Mouse (Mus musculus): ENCODE results near the gene Trim30b. TPM values are rescaled to one million over a fixed set of nuclear protein-coding genes. Genes with fewer than 3 reads are reported as not detected.
"Not testable (repeated sequence)": the region's sequence is repeated elsewhere in the genome, so short reads cannot be mapped to it uniquely, and the experiment has no call there.

Gene Trim30b
- total and polyA plus RNA-seq, 2 experiments from 2014 or later: 0.18 TPM; not detected in 1

DNA sequence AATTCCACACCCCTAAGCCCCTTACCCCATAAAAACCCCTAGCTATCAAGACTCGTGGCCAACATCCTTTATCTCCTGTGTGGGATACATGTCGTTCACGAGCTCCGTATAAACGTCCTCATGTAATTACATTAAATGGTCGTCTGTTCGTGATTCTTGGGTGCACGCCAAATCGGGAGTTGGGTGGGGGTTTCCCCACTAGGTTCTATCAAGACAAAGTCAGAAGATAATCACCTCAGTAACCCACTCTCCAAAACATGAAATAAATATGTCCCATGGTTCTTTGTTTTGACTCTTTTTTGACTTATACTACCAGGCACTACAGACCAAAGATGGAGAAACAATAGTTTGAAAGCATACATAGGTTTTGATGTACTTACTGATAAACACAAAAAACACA lies 47.7 kb downstream of the Trim30b start:
- ATAC-seq (ENCODE audit: insufficient read depth, low read depth) (no peak), DNase-seq (ENCODE audit: low spot score) (no peak)
- H3K9ac ChIP-seq (replicated peaks; ENCODE audit: low read depth, low read length): no peak overlapping the region
- H3K27me3 ChIP-seq (ENCODE audit: control insufficient read depth, insufficient read depth, low read length): no peaks in the 10 kb centered on the region
- TF ChIP-seq EP300 (IDR thresholded peaks at IDR 0.05; ENCODE audit: low read depth) (no peak), CTCF (IDR thresholded peaks at IDR 0.05; ENCODE audit: low read depth) (no peak)
- H3K9me3 ChIP-seq (replicated peaks; ENCODE audit: control insufficient read depth, low read length): no peaks in the 10 kb centered on the region
- no peaks in the 10 kb centered on the region for H3K36me3 ChIP-seq (replicated peaks; ENCODE audit: control insufficient read depth, insufficient read depth, low read length)
- no peak overlapping the region for H3K4me2 ChIP-seq (ENCODE audit: low read depth, low read length)
- no peaks in the 10 kb centered on the region for H3K4me1 ChIP-seq (ENCODE audit: control insufficient read depth, insufficient read depth)
- H3K4me3 ChIP-seq (ENCODE audit: low read depth, low read length): no peak overlapping the region
- no peak overlapping the region for H3K27ac ChIP-seq (ENCODE audit: low read depth)
- WGBS: 61% methylated on average over 9 of the region's 9 CpGs

DNA sequence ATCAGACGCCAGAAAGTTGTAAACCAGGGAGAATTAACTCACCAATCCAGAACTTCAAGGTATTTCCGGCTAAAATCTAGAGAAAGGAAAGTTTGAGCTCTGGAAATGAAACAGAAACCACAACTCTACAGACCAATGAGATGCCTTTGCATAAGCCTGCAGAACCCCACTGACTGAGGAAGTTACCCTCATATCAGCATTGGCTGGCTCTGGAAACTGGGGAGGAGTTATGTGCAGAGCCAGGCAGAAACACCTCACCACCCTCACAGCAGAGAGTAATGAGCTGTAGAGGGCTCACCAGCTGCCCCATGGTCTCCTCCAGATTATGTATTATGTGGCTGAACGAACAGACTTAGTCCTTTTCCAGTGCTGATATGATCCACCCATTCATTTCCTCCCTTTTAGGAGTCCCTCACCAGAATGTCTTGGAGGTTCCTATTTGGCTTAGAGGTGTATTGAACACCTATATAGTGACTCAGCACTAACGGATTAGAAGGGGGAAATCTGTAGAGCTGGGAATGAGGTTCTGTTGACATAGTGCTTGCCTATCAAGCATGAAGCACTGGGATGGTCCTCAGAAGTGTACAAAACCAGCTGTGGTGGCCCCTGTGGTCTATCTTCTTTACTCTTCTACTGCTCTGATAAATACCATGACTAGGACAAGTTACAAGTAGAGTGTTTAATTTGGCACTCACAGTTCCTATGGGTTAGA lies 54.2 kb downstream of the Trim30b start, which contains the start of gene Trim12a:
Gene Trim12a, minus strand, starts transcription at position 98 of the 712 bp plus-strand sequence.
- peak within 1 kb of the TSS; percentile 87 for H3K27ac ChIP-seq (ENCODE audit: low read depth)

DNA sequence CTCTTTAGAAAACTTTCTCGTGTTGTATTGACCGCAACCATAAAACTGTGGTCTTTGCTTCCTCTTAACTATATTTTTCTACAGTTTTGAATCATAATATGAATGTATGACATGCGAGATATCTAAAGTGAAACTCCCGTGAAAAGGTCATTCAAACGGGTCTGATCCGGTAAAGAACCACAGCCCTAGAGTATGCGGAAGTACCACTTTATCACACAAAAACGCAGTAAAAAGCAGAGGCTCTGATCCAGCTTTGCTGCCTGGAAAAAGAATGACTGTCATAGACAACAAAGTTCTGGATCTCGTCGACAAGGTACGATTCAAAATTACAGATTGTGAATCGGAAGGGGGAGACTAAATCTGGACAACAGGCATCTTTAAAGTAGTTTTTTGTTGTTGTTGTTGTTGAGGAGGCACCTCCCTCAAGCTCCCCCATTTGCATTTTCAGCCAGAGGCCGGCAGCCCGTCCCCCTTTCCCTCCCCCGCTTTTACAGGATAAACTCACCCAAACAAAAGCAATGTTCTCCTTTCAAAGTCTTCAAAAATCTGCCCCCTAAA lies 54.8 kb downstream of the Trim30b start:
- Histone ChIP-seq H3K9ac (replicated peaks; ENCODE audit: low read depth, low read length) (peak overlapping the region; percentile 54), H3K27me3 (ENCODE audit: control insufficient read depth, insufficient read depth, low read length) (no peaks in the 10 kb centered on the region), H3K4me1 (ENCODE audit: control insufficient read depth, insufficient read depth) (no peaks in the 10 kb centered on the region), H3K4me3 (ENCODE audit: low read depth, low read length) (peak overlapping the region; percentile 67), H3K36me3 (replicated peaks; ENCODE audit: control insufficient read depth, insufficient read depth, low read length) (no peaks in the 10 kb centered on the region), H3K9me3 (replicated peaks; ENCODE audit: control insufficient read depth, low read length) (no peaks in the 10 kb centered on the region), H3K27ac (ENCODE audit: low read depth) (peak overlapping the region; percentile 87), H3K4me2 (ENCODE audit: low read depth, low read length) (peak overlapping the region; percentile 60)
- peak; percentile 64; the same call in 1 of the 2 replicates for ATAC-seq (ENCODE audit: insufficient read depth, low read depth)
- no peak for TF ChIP-seq CTCF (IDR thresholded peaks at IDR 0.05; ENCODE audit: low read depth)
- no peak for TF ChIP-seq EP300 (IDR thresholded peaks at IDR 0.05; ENCODE audit: low read depth)
- DNase-seq (ENCODE audit: low spot score): peak; percentile 40
- WGBS: 4% methylated on average over 15 of the region's 15 CpGs

More for the DNA sequence above, 54.2 kb downstream of the Trim30b start, which contains the start of gene Trim12a:
- H3K4me1 ChIP-seq (ENCODE audit: control insufficient read depth, insufficient read depth); DNase-seq (ENCODE audit: low spot score); H3K9me3 ChIP-seq (replicated peaks; ENCODE audit: control insufficient read depth, low read length); H3K27me3 ChIP-seq (ENCODE audit: control insufficient read depth, insufficient read depth, low read length); H3K36me3 ChIP-seq (replicated peaks; ENCODE audit: control insufficient read depth, insufficient read depth, low read length): not testable (repeated sequence)
- Histone ChIP-seq H3K4me3 (ENCODE audit: low read depth, low read length) (peak within 1 kb of the TSS; percentile 67), H3K9ac (replicated peaks; ENCODE audit: low read depth, low read length) (peak within 1 kb of the TSS; percentile 54), H3K4me2 (ENCODE audit: low read depth, low read length) (peak within 1 kb of the TSS; percentile 60)
- peak; percentile 98 for ATAC-seq (ENCODE audit: insufficient read depth, low read depth)
- 11% methylated on average over 4 of the region's 4 CpGs for WGBS

Other genes with a start within 250 kb of the Trim30b start
- gene Ubqln5, start 240.1 kb downstream of the Trim30b start, total RNA-seq (2014; rRNA removed; ENCODE audit: low replicate concordance): not detected in 2 replicates
- gene Ubqln5, start 240.1 kb downstream of the Trim30b start, polyA plus RNA-seq (2015; fragmentation: Nextera tagmentation; extraction: Ambion mirVana): not detected in 2 replicates
- gene Olfr643, start 232.5 kb downstream of the Trim30b start, total RNA-seq (2014; rRNA removed; ENCODE audit: low replicate concordance): not detected in 2 replicates
- not detected in 2 replicates for gene Olfr643, start 232.5 kb downstream of the Trim30b start, polyA plus RNA-seq (2015; fragmentation: Nextera tagmentation; extraction: Ambion mirVana)
- gene Ubqln3, start 226.6 kb downstream of the Trim30b start, total RNA-seq (2014; rRNA removed; ENCODE audit: low replicate concordance): not detected in 2 replicates
- not detected in 2 replicates for gene Ubqln3, start 226.6 kb downstream of the Trim30b start, polyA plus RNA-seq (2015; fragmentation: Nextera tagmentation; extraction: Ambion mirVana)
- gene Ubqlnl, start 219.3 kb downstream of the Trim30b start, total RNA-seq (2014; rRNA removed; ENCODE audit: low replicate concordance): not detected in 2 replicates
- gene Ubqlnl, start 219.3 kb downstream of the Trim30b start, polyA plus RNA-seq (2015; fragmentation: Nextera tagmentation; extraction: Ambion mirVana): not detected in 2 replicates
- not detected in 2 replicates for gene Olfm5, start 205.1 kb downstream of the Trim30b start, total RNA-seq (2014; rRNA removed; ENCODE audit: low replicate concordance)
- not detected in 2 replicates for gene Olfm5, start 205.1 kb downstream of the Trim30b start, polyA plus RNA-seq (2015; fragmentation: Nextera tagmentation; extraction: Ambion mirVana)
- not detected in 2 replicates for gene Olfr648, start 186.5 kb downstream of the Trim30b start, total RNA-seq (2014; rRNA removed; ENCODE audit: low replicate concordance)
- 0.07 and 0.08 TPM in 2 replicates for gene Olfr648, start 186.5 kb downstream of the Trim30b start, polyA plus RNA-seq (2015; fragmentation: Nextera tagmentation; extraction: Ambion mirVana)
- not detected in 2 replicates for gene Olfr649, start 173.9 kb downstream of the Trim30b start, total RNA-seq (2014; rRNA removed; ENCODE audit: low replicate concordance)
- not detected in 2 replicates for gene Olfr649, start 173.9 kb downstream of the Trim30b start, polyA plus RNA-seq (2015; fragmentation: Nextera tagmentation; extraction: Ambion mirVana)
- 2.9 and 7.3 TPM in 2 replicates for gene Trim6, start 151.1 kb downstream of the Trim30b start, total RNA-seq (2014; rRNA removed; ENCODE audit: low replicate concordance)
- 0.73 and 1.4 TPM in 2 replicates for gene Trim6, start 151.1 kb downstream of the Trim30b start, polyA plus RNA-seq (2015; fragmentation: Nextera tagmentation; extraction: Ambion mirVana)
- 5.7 and 7.5 TPM in 2 replicates for gene Trim34a, start 125.4 kb downstream of the Trim30b start, total RNA-seq (2014; rRNA removed; ENCODE audit: low replicate concordance)
- gene Trim34a, start 125.4 kb downstream of the Trim30b start, polyA plus RNA-seq (2015; fragmentation: Nextera tagmentation; extraction: Ambion mirVana): 2.1 and 2.5 TPM in 2 replicates
- 0.12 and 0.27 TPM in 2 replicates for gene Trim5, start 81.8 kb downstream of the Trim30b start, total RNA-seq (2014; rRNA removed; ENCODE audit: low replicate concordance)
- 0.37 and 0.38 TPM in 2 replicates for gene Trim5, start 81.8 kb downstream of the Trim30b start, polyA plus RNA-seq (2015; fragmentation: Nextera tagmentation; extraction: Ambion mirVana)
- 7.7 and 13.6 TPM in 2 replicates for gene Trim12a, start 54.4 kb downstream of the Trim30b start, total RNA-seq (2014; rRNA removed; ENCODE audit: low replicate concordance)
- 6.6 and 7.1 TPM in 2 replicates for gene Trim12a, start 54.4 kb downstream of the Trim30b start, polyA plus RNA-seq (2015; fragmentation: Nextera tagmentation; extraction: Ambion mirVana)
- gene Trim34b, start 40.4 kb downstream of the Trim30b start, total RNA-seq (2014; rRNA removed; ENCODE audit: low replicate concordance): not detected in 2 replicates
- gene Trim34b, start 40.4 kb downstream of the Trim30b start, polyA plus RNA-seq (2015; fragmentation: Nextera tagmentation; extraction: Ambion mirVana): 0.08 TPM in 1 of 2 replicates, not detected in the other
- gene Trim12c, start 16.5 kb downstream of the Trim30b start, total RNA-seq (2014; rRNA removed; ENCODE audit: low replicate concordance): 3.9 and 7.1 TPM in 2 replicates
- gene Trim12c, start 16.5 kb downstream of the Trim30b start, polyA plus RNA-seq (2015; fragmentation: Nextera tagmentation; extraction: Ambion mirVana): 1.5 and 1.7 TPM in 2 replicates
- not detected in 2 replicates for gene Trim30c, start 31.0 kb upstream of the Trim30b start, total RNA-seq (2014; rRNA removed; ENCODE audit: low replicate concordance)
- 0.18 TPM in 1 of 2 replicates, not detected in the other for gene Trim30c, start 31.0 kb upstream of the Trim30b start, polyA plus RNA-seq (2015; fragmentation: Nextera tagmentation; extraction: Ambion mirVana)
- gene Trim30a, start 95.3 kb upstream of the Trim30b start, total RNA-seq (2014; rRNA removed; ENCODE audit: low replicate concordance): 8.0 and 8.9 TPM in 2 replicates
- gene Trim30a, start 95.3 kb upstream of the Trim30b start, polyA plus RNA-seq (2015; fragmentation: Nextera tagmentation; extraction: Ambion mirVana): 1.5 and 1.7 TPM in 2 replicates
- gene Trim30d, start 138.0 kb upstream of the Trim30b start, total RNA-seq (2014; rRNA removed; ENCODE audit: low replicate concordance): 0.46 and 1.5 TPM in 2 replicates
- 0.46 and 0.48 TPM in 2 replicates for gene Trim30d, start 138.0 kb upstream of the Trim30b start, polyA plus RNA-seq (2015; fragmentation: Nextera tagmentation; extraction: Ambion mirVana)
- gene Olfr651, start 180.2 kb upstream of the Trim30b start, total RNA-seq (2014; rRNA removed; ENCODE audit: low replicate concordance): not detected in 2 replicates
- gene Olfr651, start 180.2 kb upstream of the Trim30b start, polyA plus RNA-seq (2015; fragmentation: Nextera tagmentation; extraction: Ambion mirVana): not detected in 2 replicates
- gene Olfr652, start 191.0 kb upstream of the Trim30b start, total RNA-seq (2014; rRNA removed; ENCODE audit: low replicate concordance): not detected in 2 replicates
- gene Olfr652, start 191.0 kb upstream of the Trim30b start, polyA plus RNA-seq (2015; fragmentation: Nextera tagmentation; extraction: Ambion mirVana): not detected in 2 replicates
- gene Olfr653, start 207.4 kb upstream of the Trim30b start, total RNA-seq (2014; rRNA removed; ENCODE audit: low replicate concordance): not detected in 2 replicates
- not detected in 2 replicates for gene Olfr653, start 207.4 kb upstream of the Trim30b start, polyA plus RNA-seq (2015; fragmentation: Nextera tagmentation; extraction: Ambion mirVana)
- not detected in 2 replicates for gene Olfr654, start 217.1 kb upstream of the Trim30b start, total RNA-seq (2014; rRNA removed; ENCODE audit: low replicate concordance)
- gene Olfr654, start 217.1 kb upstream of the Trim30b start, polyA plus RNA-seq (2015; fragmentation: Nextera tagmentation; extraction: Ambion mirVana): not detected in 2 replicates
- not detected in 2 replicates for gene Olfr655, start 231.9 kb upstream of the Trim30b start, total RNA-seq (2014; rRNA removed; ENCODE audit: low replicate concordance)
- not detected in 2 replicates for gene Olfr655, start 231.9 kb upstream of the Trim30b start, polyA plus RNA-seq (2015; fragmentation: Nextera tagmentation; extraction: Ambion mirVana)
- not detected in 2 replicates for gene Olfr656, start 244.1 kb upstream of the Trim30b start, total RNA-seq (2014; rRNA removed; ENCODE audit: low replicate concordance)
- gene Olfr656, start 244.1 kb upstream of the Trim30b start, polyA plus RNA-seq (2015; fragmentation: Nextera tagmentation; extraction: Ambion mirVana): not detected in 2 replicates

All from heart, postnatal 0 days (tissue).